Mouse (Mus musculus) myocyte (in vitro differentiated cells): ENCODE results near the gene Trem1.

Experiments
- MAX ChIP-seq: IDR thresholded peaks from one replicate; pipeline ENCODE4 v1.6.1; 2011; ENCODE audit warnings: low read depth, mild to moderate bottlenecking, control low read depth
- MYOD1 ChIP-seq, 3 experiments: IDR thresholded peaks; one replicate each; pipeline ENCODE4 v1.6.1; 2011; ENCODE audit warnings: control low read depth in 2 of 3, low read depth in 2 of 3, mild to moderate bottlenecking in 2 of 3, moderate library complexity in 1 of 3; ENCODE audit not compliant: insufficient read length in 2 of 3, control insufficient read depth in 1 of 3
- MYOG ChIP-seq, 3 experiments: IDR thresholded peaks; one replicate each; pipeline ENCODE4 v1.6.1; 2011; ENCODE audit warnings: control low read depth in 2 of 3, low read depth in 2 of 3, mild to moderate bottlenecking in 2 of 3; ENCODE audit not compliant: insufficient read length in 2 of 3, control insufficient read depth in 1 of 3, insufficient read depth in 1 of 3
- POLR2A ChIP-seq: IDR thresholded peaks from one replicate; pipeline ENCODE4 v1.6.1; 2011; ENCODE audit warnings: low read depth, mild to moderate bottlenecking, control low read depth, moderate library complexity; ENCODE audit not compliant: insufficient read length
- TCF3 ChIP-seq: IDR thresholded peaks from one replicate; pipeline ENCODE4 v1.6.1; 2011; ENCODE audit warnings: low read depth, control low read depth; ENCODE audit not compliant: insufficient read length
- USF1 ChIP-seq: IDR thresholded peaks from one replicate; pipeline ENCODE4 v1.6.1; 2011; ENCODE audit warnings: low read depth, mild to moderate bottlenecking, control low read depth, moderate library complexity

DNA sequence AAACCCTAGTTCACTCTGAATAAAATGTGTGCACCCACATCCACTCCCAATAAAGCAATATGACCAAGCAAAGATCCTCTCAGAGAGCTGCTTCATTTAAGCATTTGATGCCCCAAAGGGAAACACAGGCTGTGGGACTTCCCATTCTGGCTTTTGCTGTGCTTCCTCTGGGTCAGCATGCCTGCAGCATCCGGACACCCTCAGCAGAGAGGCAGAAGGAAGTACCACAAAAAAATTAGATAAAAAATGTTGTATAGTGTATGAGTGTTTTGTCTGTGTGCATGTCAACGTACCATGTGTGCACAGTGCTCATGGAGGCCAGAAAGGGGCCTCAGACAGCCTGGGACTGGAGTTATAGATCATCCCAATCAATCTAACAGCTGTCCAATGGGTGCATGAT, 29.3 kb downstream of the Trem1 start:
- TF ChIP-seq USF1 (no peak), POLR2A (no peak), MAX (no peak), MYOG (IDR thresholded peaks at IDR 0.05; ENCODE audit: control insufficient read depth in 1 of 3, insufficient read depth in 1 of 3, insufficient read length in 2 of 3, low read depth in 2 of 3) (no peak), MYOD1 (IDR thresholded peaks at IDR 0.05; ENCODE audit: control insufficient read depth in 1 of 3, insufficient read length in 2 of 3, low read depth in 2 of 3) (no peak), TCF3 (no peak)
